Mouse (Mus musculus) cerebellum, adult 11 months (tissue): ENCODE data around the gene Ffar1.

ENCODE experiments used
- DNase-seq: peaks from one replicate; pipeline ENCODE4 v3.0.0; 2022

Gene Ffar1

DNA sequence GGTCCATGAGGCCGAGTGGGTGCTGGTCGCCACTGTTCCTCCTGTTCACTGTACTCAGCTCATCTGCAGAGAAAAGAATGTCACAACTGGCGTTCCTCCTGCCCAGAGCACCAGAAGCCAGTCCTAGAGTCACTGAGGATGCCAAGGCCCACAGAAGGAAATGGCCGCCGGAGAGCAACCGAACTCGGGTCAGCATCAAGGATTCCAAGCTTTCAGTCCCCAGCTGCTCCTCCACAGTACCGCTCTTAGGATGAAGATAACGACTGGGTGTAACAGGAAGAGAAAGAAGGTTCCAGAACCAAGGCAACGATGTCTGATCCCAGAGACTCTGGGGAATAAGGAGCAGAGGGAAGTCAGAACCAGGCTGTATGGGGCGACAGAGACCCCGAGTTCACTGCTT lies at the start of gene Ffar1:
TSS of gene Ffar1 (minus strand) at position 101 of the 400 bp plus-strand sequence.
- no peak for DNase-seq

DNA sequence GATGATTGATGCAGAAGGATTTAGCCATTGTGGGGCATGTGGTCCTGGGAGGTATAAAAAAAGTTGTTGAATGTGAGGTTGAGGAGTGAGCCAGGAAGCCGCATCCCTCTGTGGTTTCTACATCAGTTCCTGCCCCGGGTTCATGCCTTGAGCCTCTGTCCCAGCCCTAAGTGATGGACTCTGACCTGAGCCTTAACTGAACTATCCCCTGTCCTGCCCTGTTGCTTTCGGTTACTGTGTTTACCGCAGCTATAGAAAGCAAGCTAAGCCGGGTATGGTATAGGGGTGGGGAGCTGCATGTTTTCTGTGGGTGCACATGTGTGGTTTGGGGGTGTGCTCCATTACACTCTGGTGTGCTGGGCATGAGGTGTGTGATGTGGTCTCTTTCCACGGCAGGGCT lies 48.4 kb upstream of the Ffar1 start:
- no peak for DNase-seq

DNA sequence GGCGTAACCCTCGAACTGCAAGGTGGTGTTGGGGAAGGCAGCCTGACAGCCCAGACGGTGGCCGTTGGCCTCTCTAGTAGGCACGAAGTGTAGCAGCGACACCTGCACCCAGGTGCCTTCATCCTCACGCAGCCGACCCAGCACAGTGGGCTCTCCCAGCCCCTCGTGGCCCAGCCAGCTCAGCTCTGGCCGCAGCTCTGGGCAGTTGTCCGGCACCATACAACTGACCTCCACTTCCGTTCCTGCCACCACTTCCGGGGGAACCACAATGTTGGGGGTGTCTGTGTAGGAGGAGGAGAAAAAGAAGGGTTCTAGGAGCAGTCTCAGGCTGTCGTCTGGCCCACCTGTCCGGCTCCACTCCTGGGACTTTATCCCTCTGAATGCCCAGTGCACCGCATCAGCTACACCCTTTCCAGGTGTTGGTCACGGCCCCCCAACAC lies 47.6 kb upstream of the Ffar1 start:
- DNase-seq, result no peak

DNA sequence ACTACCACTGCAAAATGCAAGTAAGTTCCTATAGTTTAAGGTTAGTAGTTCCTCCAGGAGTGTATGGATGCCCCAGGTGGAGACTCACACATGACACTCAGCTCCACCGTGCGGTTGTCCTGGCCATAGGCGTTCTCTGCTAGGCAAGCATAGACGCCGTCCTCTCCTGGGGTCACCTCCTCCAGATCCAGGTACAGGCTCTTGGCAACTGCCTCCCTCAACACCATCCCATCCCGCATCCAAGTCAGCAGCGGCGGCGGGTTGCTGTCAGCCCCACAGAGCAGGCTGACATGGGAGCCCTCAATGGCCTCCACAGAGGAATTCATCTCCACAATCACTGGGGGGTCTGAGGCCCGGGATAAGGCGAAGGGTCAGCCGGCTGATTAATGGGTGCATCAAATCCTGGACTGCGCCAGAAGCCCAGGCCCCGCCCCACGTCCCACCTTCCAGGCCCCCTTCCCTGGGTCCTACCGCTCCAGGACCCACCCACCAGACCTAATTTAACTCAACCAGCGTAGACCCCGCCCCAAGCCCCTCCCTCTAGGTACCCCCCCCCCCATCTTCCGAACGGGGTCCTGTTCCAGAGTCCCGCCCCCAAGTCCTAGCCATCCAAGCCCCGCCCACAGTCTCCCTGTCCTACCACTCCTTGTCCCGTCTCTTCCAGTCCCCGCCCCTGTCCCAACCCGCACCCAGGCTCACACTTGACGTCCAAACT lies 47.1 kb upstream of the Ffar1 start:
- DNase-seq, result no peak

DNA sequence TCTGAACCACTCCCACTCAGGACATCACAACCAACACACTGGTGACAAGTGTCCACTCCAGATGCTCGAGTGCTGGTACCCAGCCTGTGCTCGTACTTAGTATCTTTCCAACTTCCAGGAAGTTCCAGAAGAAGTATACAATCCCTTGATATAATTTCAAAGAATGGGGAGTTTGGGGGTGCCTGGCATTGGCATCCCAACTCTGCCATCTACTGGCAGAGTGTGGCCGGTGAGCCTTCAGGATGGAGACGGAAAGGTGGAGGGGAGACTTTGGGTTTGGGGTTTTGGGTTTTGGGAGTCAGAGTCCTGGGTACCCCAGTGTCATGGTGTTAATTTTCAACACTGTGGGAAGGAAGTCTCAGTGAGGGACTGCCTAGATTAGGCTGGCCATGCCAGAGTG lies 42.7 kb upstream of the Ffar1 start:
- DNase-seq, result no peak

GRCm38 (mm10) chr7:30895217-30895616 lies 33.9 kb upstream of the Ffar1 start:
- DNase-seq, result no peak

- DNase-seq, result no peak
Observed at GRCm38 (mm10) chr7:30892515-30892914, 31.2 kb upstream of the Ffar1 start.

DNA sequence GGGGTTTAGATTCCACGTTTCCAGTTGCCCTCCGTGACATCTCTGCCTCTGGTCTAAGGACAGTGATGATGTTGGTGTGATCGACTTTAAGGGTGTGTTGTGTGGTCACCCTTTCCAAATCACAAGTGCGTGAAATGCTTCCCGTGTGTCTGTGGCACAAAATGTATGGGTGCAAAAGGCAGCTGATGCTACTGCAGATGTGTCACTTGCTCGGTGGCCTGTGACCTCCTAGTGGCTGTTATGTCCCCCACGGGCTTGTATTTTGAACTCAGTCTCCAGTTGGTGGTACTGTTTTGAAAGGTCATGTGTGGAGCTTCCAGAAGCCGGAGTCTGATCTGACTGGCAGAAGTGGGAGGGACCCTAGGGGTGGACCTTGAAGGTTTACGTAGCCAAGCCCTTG lies 30.4 kb upstream of the Ffar1 start:
- DNase-seq, result no peak

DNA sequence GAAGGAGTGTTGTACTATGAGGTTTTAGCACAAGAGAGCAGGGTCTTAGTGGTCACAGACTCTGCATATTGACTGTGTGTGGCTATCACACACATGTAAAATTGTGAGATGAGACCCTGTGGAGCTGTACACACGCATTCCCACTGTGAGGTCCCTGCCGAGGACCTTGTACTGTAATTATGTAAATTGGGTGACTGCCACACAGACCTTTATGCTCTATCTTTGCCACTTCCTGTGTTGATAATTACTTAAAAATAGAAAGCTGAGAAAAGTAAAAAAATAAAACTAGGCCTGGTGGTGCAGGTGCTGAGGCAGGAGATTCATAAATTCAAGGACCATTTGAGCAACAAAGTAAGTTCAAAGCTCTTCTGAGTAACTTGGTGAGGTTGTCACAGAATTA lies 29.3 kb upstream of the Ffar1 start:
- DNase-seq, result no peak

DNA sequence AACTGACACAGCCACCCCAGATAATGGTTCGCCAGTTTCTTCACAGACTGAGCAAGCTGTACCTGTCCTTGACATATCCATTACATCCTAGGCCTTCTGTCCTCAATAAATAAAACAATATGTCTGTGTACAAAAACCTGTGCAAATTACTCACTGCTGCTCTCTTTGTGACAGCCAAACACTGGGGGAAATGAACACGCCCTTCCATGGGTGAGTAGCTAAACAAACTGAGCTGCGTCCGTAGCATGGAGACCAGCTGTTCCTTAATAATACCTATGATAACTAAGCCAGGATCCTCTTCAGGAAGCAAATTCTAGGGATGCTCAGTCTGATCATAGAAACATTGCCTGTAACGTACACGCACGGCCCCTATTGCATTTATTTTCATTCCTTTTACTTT lies 27.4 kb upstream of the Ffar1 start:
- DNase-seq, result no peak

GRCm38 (mm10) chr7:30887568-30888188 lies 26.3 kb upstream of the Ffar1 start:
- no peak for DNase-seq

GRCm38 (mm10) chr7:30886852-30887251 lies 25.5 kb upstream of the Ffar1 start:
- DNase-seq, result no peak

DNA sequence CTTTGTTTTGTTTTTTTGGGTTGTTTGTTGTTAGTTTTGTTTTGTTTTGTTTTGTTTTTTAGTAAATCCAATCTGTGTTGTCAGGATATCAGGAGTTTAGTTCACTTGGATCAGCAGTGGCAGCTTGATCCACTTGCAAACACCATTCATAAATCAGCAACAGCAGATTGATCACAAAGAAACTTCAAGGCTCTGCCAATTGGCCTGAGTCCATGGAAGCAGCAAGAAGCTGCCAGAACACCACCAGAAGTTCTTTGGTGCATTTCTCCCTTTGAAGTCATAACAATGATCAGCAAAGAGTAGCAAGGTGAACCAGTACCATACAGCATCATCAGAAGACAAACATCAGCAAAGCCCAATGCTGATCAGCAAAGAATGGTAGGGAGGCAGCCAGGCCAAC lies 22.7 kb upstream of the Ffar1 start:
- DNase-seq, result no peak

- DNase-seq, result no peak
Observed at GRCm38 (mm10) chr7:30881367-30881766, 20.0 kb upstream of the Ffar1 start.

GRCm38 (mm10) chr7:30880176-30880575 lies 18.8 kb upstream of the Ffar1 start, which contains the start of gene Cd22:
Cd22 (minus strand) TSS chr7:30880342.
- no peak for DNase-seq

DNA sequence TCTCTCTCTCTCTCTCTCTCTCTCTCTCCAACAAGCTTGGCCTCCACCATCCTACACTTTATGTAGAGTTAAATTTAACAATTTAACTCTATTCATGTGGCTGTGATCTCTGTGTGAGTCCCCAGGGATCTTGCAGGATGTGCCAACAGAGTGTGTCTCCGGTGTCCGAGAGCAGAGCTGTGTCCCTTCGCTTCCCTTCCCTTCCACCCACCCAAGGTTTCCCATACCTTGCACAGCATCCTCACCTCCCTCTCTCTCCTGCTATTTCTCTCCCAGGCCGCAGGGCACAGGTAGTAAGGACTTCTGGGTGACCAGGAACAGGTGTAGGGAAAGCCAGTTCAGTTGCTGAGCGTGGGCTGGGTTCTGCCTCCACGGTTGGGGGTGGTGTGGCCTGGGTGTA lies 17.6 kb upstream of the Ffar1 start:
- DNase-seq, result no peak

GRCm38 (mm10) chr7:30873083-30873482 lies 11.7 kb upstream of the Ffar1 start:
- DNase-seq, result peak; percentile 58

- DNase-seq, result no peak
Observed at GRCm38 (mm10) chr7:30863386-30863785, 2.0 kb upstream of the Ffar1 start.

- peak; percentile 16 for DNase-seq
Observed at GRCm38 (mm10) chr7:30859635-30860402, 1.5 kb downstream of the Ffar1 start.

- peak; percentile 11 for DNase-seq
Observed at GRCm38 (mm10) chr7:30859290-30859634, 2.1 kb downstream of the Ffar1 start.

- no peak for DNase-seq
Observed at GRCm38 (mm10) chr7:30857746-30858145, 3.6 kb downstream of the Ffar1 start.

GRCm38 (mm10) chr7:30856078-30856477 lies 5.3 kb downstream of the Ffar1 start, which contains the start of gene Ffar3:
Ffar3 (minus strand) TSS chr7:30856178.
- no peak for DNase-seq

DNA sequence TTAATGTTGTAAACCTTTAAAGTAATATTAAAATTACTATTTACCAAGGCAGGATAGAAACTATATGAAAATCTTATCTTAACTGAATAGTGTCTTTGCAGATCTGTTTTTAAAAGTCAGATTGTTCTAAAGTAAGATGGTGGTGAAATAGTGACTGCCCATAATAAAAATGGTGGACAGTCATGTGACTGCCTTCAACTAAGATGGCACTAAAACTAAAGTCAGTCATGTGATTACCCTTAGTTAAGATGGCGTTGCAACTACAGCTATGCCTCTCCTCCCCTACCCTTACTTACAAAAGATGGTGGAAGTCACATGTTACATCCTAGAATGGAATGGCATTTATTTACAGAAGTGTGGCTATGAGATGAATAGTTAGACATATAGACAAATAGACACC lies 9.9 kb downstream of the Ffar1 start:
- no peak for DNase-seq

- no peak for DNase-seq
Observed at GRCm38 (mm10) chr7:30847934-30848333, 13.4 kb downstream of the Ffar1 start.
